Mouse (Mus musculus): ENCODE results near the gene Gm49630. TPM values are rescaled to one million over a fixed set of nuclear protein-coding genes. Genes with fewer than 3 reads are reported as not detected.

The Gm49630 gene
- polyA plus RNA-seq, 1 experiment from 2014 or later, result not detected

Other genes with a start within 250 kb of the Gm49630 start
- gene Rps6ka2, start 201.9 kb downstream of the Gm49630 start, polyA plus RNA-seq (2015; fragmentation: Nextera tagmentation; extraction: Ambion mirVana), result 19.6 and 22.1 TPM in 2 replicates
- gene Tcp10a, start 47.3 kb downstream of the Gm49630 start, polyA plus RNA-seq (2015; fragmentation: Nextera tagmentation; extraction: Ambion mirVana), result not detected in 2 replicates
- not detected in 2 replicates for gene Ttll2, start 19.3 kb downstream of the Gm49630 start, polyA plus RNA-seq (2015; fragmentation: Nextera tagmentation; extraction: Ambion mirVana)
- not detected in 2 replicates for gene Unc93a2, start 13.5 kb upstream of the Gm49630 start, polyA plus RNA-seq (2015; fragmentation: Nextera tagmentation; extraction: Ambion mirVana)